Mouse (Mus musculus): ENCODE results near the gene Xxylt1. TPM values are rescaled to one million over a fixed set of nuclear protein-coding genes. Genes with fewer than 3 reads are reported as not detected.

Gene Xxylt1
- polyA plus RNA-seq, 1 experiment from 2014 or later, result 19.1 TPM

GRCm38 (mm10) chr16:30915611-30916220 lies 165.5 kb downstream of the Xxylt1 start:
- Histone ChIP-seq H3K4me1 (ENCODE audit: control insufficient read depth, insufficient read depth, low read length) (no peaks in the 10 kb centered on the region), H3K27ac (replicated peaks; ENCODE audit: low read depth, low read length) (no peak overlapping the region), H3K36me3 (ENCODE audit: control insufficient read depth, insufficient read depth, low read length) (no peaks in the 10 kb centered on the region), H3K9ac (ENCODE audit: low read depth, low read length) (no peak overlapping the region), H3K9me3 (ENCODE audit: control insufficient read depth, low read length) (0 out of 2 replicates have a peak, but pooled peaks cover 6% of the 10 kb centered on the region), H3K4me2 (ENCODE audit: low read depth, low read length) (no peak overlapping the region), H3K4me3 (ENCODE audit: low read depth, low read length) (no peak overlapping the region), H3K27me3 (replicated peaks; ENCODE audit: control insufficient read depth, insufficient read depth, low read length) (no peaks in the 10 kb centered on the region)
- WGBS, result 91% methylated on average over 14 of the region's 14 CpGs
- ATAC-seq (ENCODE audit: low read depth) (no peak), DNase-seq (ENCODE audit: low spot score) (no peak)

Other genes with a start within 250 kb of the Xxylt1 start
- 26.3 and 27.2 TPM in 2 replicates for gene Acap2, start 119.8 kb upstream of the Xxylt1 start, polyA plus RNA-seq (2014; fragmentation: Nextera tagmentation; extraction: Ambion mirVana)
- 106 TPM in 2 replicates for gene Ppp1r2, start 193.8 kb upstream of the Xxylt1 start, polyA plus RNA-seq (2014; fragmentation: Nextera tagmentation; extraction: Ambion mirVana)
- 63.0 and 64.0 TPM in 2 replicates for gene Apod, start 233.4 kb upstream of the Xxylt1 start, polyA plus RNA-seq (2014; fragmentation: Nextera tagmentation; extraction: Ambion mirVana)

All from embryonic facial prominence, embryonic 14.5 days (tissue).